Mouse (Mus musculus): Measurements from ENCODE around the gene Ccdc83. TPM values are rescaled to one million over a fixed set of nuclear protein-coding genes. Genes with fewer than 3 reads are reported as not detected.

The Ccdc83 gene
- polyA plus RNA-seq, 1 experiment, result not detected

- H3K4me3 ChIP-seq (ENCODE audit: control insufficient read depth, insufficient read depth, low read length), result peak overlapping the region; percentile 58
- H3K36me3 ChIP-seq (ENCODE audit: control insufficient read depth, insufficient read depth, low read length), result no peaks in the 10 kb centered on the region
- peak overlapping the region; percentile 29; the same call in 1 of the 2 replicates for H3K27ac ChIP-seq (ENCODE audit: control insufficient read depth, insufficient read depth, low read length)
- peaks cover 23% of the 10 kb centered on the region for H3K4me1 ChIP-seq (replicated peaks; ENCODE audit: control insufficient read depth, insufficient read depth, low read length)
- peak; percentile 67 for DNase-seq
- 4% methylated on average over 27 of the region's 27 CpGs for WGBS
- H3K27me3 ChIP-seq (ENCODE audit: control insufficient read depth, insufficient read depth, low read length), result no peaks in the 10 kb centered on the region
- no peak for TF ChIP-seq POLR2A (IDR thresholded peaks at IDR 0.05; ENCODE audit: control insufficient read depth, extremely low read depth, insufficient read depth, low read length, poor library complexity)
- no peak for TF ChIP-seq CTCF (IDR thresholded peaks at IDR 0.05; ENCODE audit: borderline replicate concordance, control insufficient read depth, extremely low read depth, insufficient read depth, low read length, poor library complexity)
Observed at GRCm38 (mm10) chr7:90302647-90303552, 37.3 kb upstream of the Ccdc83 start.

GRCm38 (mm10) chr7:90301942-90302646 is 36.5 kb upstream of the Ccdc83 start, which contains the start of gene Sytl2:
Gene Sytl2, plus strand, starts transcription at chr7:90302252.
- Histone ChIP-seq H3K4me3 (ENCODE audit: control insufficient read depth, insufficient read depth, low read length) (peak within 1 kb of the TSS; percentile 58), H3K27me3 (ENCODE audit: control insufficient read depth, insufficient read depth, low read length) (no peaks in the 10 kb centered on the region), H3K4me1 (replicated peaks; ENCODE audit: control insufficient read depth, insufficient read depth, low read length) (peaks cover 23% of the 10 kb centered on the region), H3K27ac (ENCODE audit: control insufficient read depth, insufficient read depth, low read length) (peak within 1 kb of the TSS; percentile 29; the same call in 1 of the 2 replicates), H3K36me3 (ENCODE audit: control insufficient read depth, insufficient read depth, low read length) (no peaks in the 10 kb centered on the region)
- 2% methylated on average over 43 of the region's 43 CpGs for WGBS
- DNase-seq, result peak; percentile 78
- TF ChIP-seq CTCF (IDR thresholded peaks at IDR 0.05; ENCODE audit: borderline replicate concordance, control insufficient read depth, extremely low read depth, insufficient read depth, low read length, poor library complexity), result no peak
- TF ChIP-seq POLR2A (IDR thresholded peaks at IDR 0.05; ENCODE audit: control insufficient read depth, extremely low read depth, insufficient read depth, low read length, poor library complexity), result no peak

GRCm38 (mm10) chr7:90291885-90292284 is 26.3 kb upstream of the Ccdc83 start:
- TF ChIP-seq CTCF (IDR thresholded peaks at IDR 0.05; ENCODE audit: borderline replicate concordance, control insufficient read depth, extremely low read depth, insufficient read depth, low read length, poor library complexity) (no peak), POLR2A (IDR thresholded peaks at IDR 0.05; ENCODE audit: control insufficient read depth, extremely low read depth, insufficient read depth, low read length, poor library complexity) (no peak)
- no peaks in the 10 kb centered on the region for H3K36me3 ChIP-seq (ENCODE audit: control insufficient read depth, insufficient read depth, low read length)
- 88% methylated on average over 6 of the region's 6 CpGs for WGBS
- H3K27ac ChIP-seq (ENCODE audit: control insufficient read depth, insufficient read depth, low read length), result no peak overlapping the region
- no peak overlapping the region for H3K4me3 ChIP-seq (ENCODE audit: control insufficient read depth, insufficient read depth, low read length)
- no peak for DNase-seq
- H3K4me1 ChIP-seq (replicated peaks; ENCODE audit: control insufficient read depth, insufficient read depth, low read length), result no peaks in the 10 kb centered on the region
- no peaks in the 10 kb centered on the region for H3K27me3 ChIP-seq (ENCODE audit: control insufficient read depth, insufficient read depth, low read length)

GRCm38 (mm10) chr7:90284793-90285192 is 19.2 kb upstream of the Ccdc83 start:
- H3K27me3 ChIP-seq (ENCODE audit: control insufficient read depth, insufficient read depth, low read length), result no peaks in the 10 kb centered on the region
- no peaks in the 10 kb centered on the region for H3K36me3 ChIP-seq (ENCODE audit: control insufficient read depth, insufficient read depth, low read length)
- no peak overlapping the region for H3K4me3 ChIP-seq (ENCODE audit: control insufficient read depth, insufficient read depth, low read length)
- H3K27ac ChIP-seq (ENCODE audit: control insufficient read depth, insufficient read depth, low read length), result no peak overlapping the region
- WGBS, result 91% methylated on average over 7 of the region's 7 CpGs
- peaks cover 4% of the 10 kb centered on the region for H3K4me1 ChIP-seq (replicated peaks; ENCODE audit: control insufficient read depth, insufficient read depth, low read length)
- TF ChIP-seq CTCF (IDR thresholded peaks at IDR 0.05; ENCODE audit: borderline replicate concordance, control insufficient read depth, extremely low read depth, insufficient read depth, low read length, poor library complexity) (no peak), POLR2A (IDR thresholded peaks at IDR 0.05; ENCODE audit: control insufficient read depth, extremely low read depth, insufficient read depth, low read length, poor library complexity) (no peak)
- DNase-seq, result no peak

GRCm38 (mm10) chr7:90282786-90283185 is 17.2 kb upstream of the Ccdc83 start:
- 13% methylated on average over 1 of the region's 1 CpGs for WGBS
- Histone ChIP-seq H3K27me3 (ENCODE audit: control insufficient read depth, insufficient read depth, low read length) (no peaks in the 10 kb centered on the region), H3K4me1 (replicated peaks; ENCODE audit: control insufficient read depth, insufficient read depth, low read length) (peaks cover 4% of the 10 kb centered on the region), H3K4me3 (ENCODE audit: control insufficient read depth, insufficient read depth, low read length) (no peak overlapping the region), H3K36me3 (ENCODE audit: control insufficient read depth, insufficient read depth, low read length) (no peaks in the 10 kb centered on the region), H3K27ac (ENCODE audit: control insufficient read depth, insufficient read depth, low read length) (no peak overlapping the region)
- TF ChIP-seq POLR2A (IDR thresholded peaks at IDR 0.05; ENCODE audit: control insufficient read depth, extremely low read depth, insufficient read depth, low read length, poor library complexity) (no peak), CTCF (IDR thresholded peaks at IDR 0.05; ENCODE audit: borderline replicate concordance, control insufficient read depth, extremely low read depth, insufficient read depth, low read length, poor library complexity) (no peak)
- no peak for DNase-seq

- H3K27me3 ChIP-seq (ENCODE audit: control insufficient read depth, insufficient read depth, low read length), result no peaks in the 10 kb centered on the region
- DNase-seq, result no peak
- 55% methylated on average over 11 of the region's 11 CpGs for WGBS
- TF ChIP-seq POLR2A (IDR thresholded peaks at IDR 0.05; ENCODE audit: control insufficient read depth, extremely low read depth, insufficient read depth, low read length, poor library complexity) (no peak), CTCF (IDR thresholded peaks at IDR 0.05; ENCODE audit: borderline replicate concordance, control insufficient read depth, extremely low read depth, insufficient read depth, low read length, poor library complexity) (no peak)
- H3K4me1 ChIP-seq (replicated peaks; ENCODE audit: control insufficient read depth, insufficient read depth, low read length), result peaks cover 4% of the 10 kb centered on the region
- no peaks in the 10 kb centered on the region for H3K36me3 ChIP-seq (ENCODE audit: control insufficient read depth, insufficient read depth, low read length)
- H3K27ac ChIP-seq (ENCODE audit: control insufficient read depth, insufficient read depth, low read length), result no peak overlapping the region
- no peak overlapping the region for H3K4me3 ChIP-seq (ENCODE audit: control insufficient read depth, insufficient read depth, low read length)
Observed at GRCm38 (mm10) chr7:90281759-90282546, 16.4 kb upstream of the Ccdc83 start.
